Mouse (Mus musculus) CH12.LX (cell line): ENCODE data around the gene Tex10. TPM values are rescaled to one million over a fixed set of nuclear protein-coding genes. Genes with fewer than 3 reads are reported as not detected.

Source experiments
- DNase-seq: peaks from one replicate; pipeline ENCODE4 v3.0.0-alpha.2; 2013; ENCODE audit errors: extremely low read depth
- H3K27ac ChIP-seq: 2 replicates; pipeline ENCODE4 v1.5.1; 2012; ENCODE audit warnings: low read depth, mild to moderate bottlenecking, control low read depth, moderate library complexity; ENCODE audit not compliant: insufficient read depth
- H3K27me3 ChIP-seq: replicated peaks from 2 replicates; pipeline ENCODE3; 2012; ENCODE audit warnings: inconsistent platforms
- H3K36me3 ChIP-seq, 2 experiments: replicated peaks in 1 of 2; 2 replicates each; pipeline versions ENCODE3 to v1.6.1; 2012; ENCODE audit warnings: inconsistent platforms in 1 of 2, low read length in 1 of 2, mild to moderate bottlenecking in 1 of 2, mixed read lengths in 1 of 2, moderate library complexity in 1 of 2; ENCODE audit not compliant: control insufficient read depth in 1 of 2, insufficient read depth in 1 of 2
- H3K4me1 ChIP-seq, 2 experiments: 2 replicates each; pipeline ENCODE4 v1.6.1; 2012; ENCODE audit warnings: inconsistent platforms in 1 of 2, moderate library complexity in 1 of 2; ENCODE audit not compliant: insufficient read depth in 2 of 2, control insufficient read depth in 1 of 2
- H3K4me2 ChIP-seq: 2 replicates; pipeline ENCODE4 v1.6.1; 2012; ENCODE audit warnings: low read depth, mild to moderate bottlenecking, control low read depth; ENCODE audit not compliant: poor library complexity, insufficient read depth, severe bottlenecking
- H3K4me3 ChIP-seq, 3 experiments: fragments of 150-350 bp in 1 of 3; sonication (generic) in 1 of 3; replicated peaks in 1 of 3; 2 replicates each; pipeline versions ENCODE3 to v1.5.1; 2011 to 2012; ENCODE audit warnings: low read depth in 2 of 3, low read length in 2 of 3, mild to moderate bottlenecking in 2 of 3, moderate library complexity in 2 of 3, control low read depth in 1 of 3, improper control_type of control experiment in 1 of 3, inconsistent platforms in 1 of 3, mixed read lengths in 1 of 3; ENCODE audit not compliant: poor library complexity in 1 of 3
- H3K79me2 ChIP-seq: replicated peaks from 2 replicates; pipeline ENCODE4 v1.6.1; 2012; ENCODE audit warnings: mild to moderate bottlenecking, moderate library complexity; ENCODE audit not compliant: control insufficient read depth, poor library complexity, insufficient read depth, severe bottlenecking; ENCODE audit errors: extremely low read depth
- H3K9ac ChIP-seq: 2 replicates; pipeline ENCODE4 v1.6.1; 2012; ENCODE audit warnings: low read depth, mild to moderate bottlenecking, control low read depth, moderate library complexity; ENCODE audit not compliant: insufficient read depth
- H3K9me3 ChIP-seq: replicated peaks from 2 replicates; pipeline ENCODE3; 2012; ENCODE audit warnings: low read length, inconsistent platforms, mixed read lengths
- BHLHE40 ChIP-seq: IDR thresholded peaks from 2 replicates; pipeline ENCODE4 v1.6.1; 2011; ENCODE audit warnings: mild to moderate bottlenecking, low read depth, low read length, improper control_type of control experiment
- CHD1 ChIP-seq: IDR thresholded peaks from 2 replicates; pipeline ENCODE4 v1.6.1; 2012; ENCODE audit warnings: low read depth, low read length, improper control_type of control experiment, inconsistent platforms
- CHD2 ChIP-seq: IDR thresholded peaks from 2 replicates; pipeline ENCODE4 v1.6.1; 2011; ENCODE audit warnings: low read length, improper control_type of control experiment
- CTCF ChIP-seq, 2 experiments: IDR thresholded peaks in 1 of 2; conservative IDR thresholded peaks in 1 of 2; 2 replicates each; pipeline ENCODE4 v1.5.1; 2011 to 2012; ENCODE audit warnings: low read depth in 2 of 2, low read length in 2 of 2, improper control_type of control experiment in 1 of 2, inconsistent platforms in 1 of 2, mild to moderate bottlenecking in 1 of 2, moderate library complexity in 1 of 2
- E2F4 ChIP-seq: IDR thresholded peaks from 2 replicates; pipeline ENCODE4 v1.6.1; 2011; ENCODE audit warnings: low read depth, low read length, improper control_type of control experiment; ENCODE audit not compliant: insufficient replicate concordance
- ELF1 ChIP-seq: IDR thresholded peaks from 2 replicates; pipeline ENCODE4 v1.6.1; 2014; ENCODE audit warnings: low read depth, mild to moderate bottlenecking, inconsistent platforms, low read length, improper control_type of control experiment
- EP300 ChIP-seq: IDR thresholded peaks from 2 replicates; pipeline ENCODE4 v1.6.1; 2011; ENCODE audit warnings: low read length, improper control_type of control experiment
- ETS1 ChIP-seq: conservative IDR thresholded peaks from 2 replicates; pipeline ENCODE4 v1.6.1; 2012; ENCODE audit warnings: low read depth, mild to moderate bottlenecking, inconsistent platforms, low read length, improper control_type of control experiment, moderate library complexity
- GABPA ChIP-seq: IDR thresholded peaks from 2 replicates; pipeline ENCODE4 v1.6.1; 2012; ENCODE audit warnings: low read depth, low read length, improper control_type of control experiment, inconsistent platforms; ENCODE audit not compliant: insufficient replicate concordance
- HCFC1 ChIP-seq: IDR thresholded peaks from 2 replicates; pipeline ENCODE4 v1.6.1; 2012; ENCODE audit warnings: low read depth, mild to moderate bottlenecking, inconsistent platforms, low read length, improper control_type of control experiment
- IRF4 ChIP-seq: IDR thresholded peaks from 2 replicates; pipeline ENCODE4 v1.6.1; 2014; ENCODE audit warnings: low read depth, mild to moderate bottlenecking, inconsistent platforms, low read length, improper control_type of control experiment
- JUN ChIP-seq: IDR thresholded peaks from 2 replicates; pipeline ENCODE4 v1.6.1; 2011; ENCODE audit warnings: low read depth, mild to moderate bottlenecking, low read length, improper control_type of control experiment, moderate library complexity; ENCODE audit not compliant: insufficient read depth
- JUND ChIP-seq: conservative IDR thresholded peaks from 2 replicates; pipeline ENCODE4 v1.6.1; 2011; ENCODE audit warnings: low read depth, low read length, improper control_type of control experiment
- MAFK ChIP-seq: IDR thresholded peaks from 2 replicates; pipeline ENCODE4 v1.6.1; 2011; ENCODE audit warnings: low read length, improper control_type of control experiment; ENCODE audit not compliant: insufficient replicate concordance
- MAX ChIP-seq: IDR thresholded peaks from 2 replicates; pipeline ENCODE4 v1.6.1; 2011; ENCODE audit warnings: low read length, improper control_type of control experiment
- MAZ ChIP-seq: IDR thresholded peaks from 2 replicates; pipeline ENCODE4 v1.6.1; 2012; ENCODE audit warnings: low read depth, mild to moderate bottlenecking, inconsistent platforms, low read length, improper control_type of control experiment, moderate library complexity
- MEF2A ChIP-seq: IDR thresholded peaks from 2 replicates; pipeline ENCODE4 v1.6.1; 2014; ENCODE audit warnings: low read depth, mild to moderate bottlenecking, inconsistent platforms, low read length, improper control_type of control experiment, borderline replicate concordance
- MXI1 ChIP-seq: IDR thresholded peaks from 2 replicates; pipeline ENCODE4 v1.6.1; 2011; ENCODE audit warnings: mild to moderate bottlenecking, low read depth, low read length, improper control_type of control experiment
- MYC ChIP-seq: IDR thresholded peaks from 2 replicates; pipeline ENCODE4 v1.6.1; 2011; ENCODE audit warnings: low read depth, mild to moderate bottlenecking, improper control_type of control experiment, low read length
- NELFE ChIP-seq: IDR thresholded peaks from 2 replicates; pipeline ENCODE4 v1.6.1; 2011; ENCODE audit warnings: low read depth, low read length, improper control_type of control experiment
- NRF1 ChIP-seq: IDR thresholded peaks from 2 replicates; pipeline ENCODE4 v1.6.1; 2014; ENCODE audit warnings: low read depth, mild to moderate bottlenecking, inconsistent platforms, low read length, improper control_type of control experiment, moderate library complexity
- PAX5 ChIP-seq: IDR thresholded peaks from 2 replicates; pipeline ENCODE4 v1.6.1; 2012; ENCODE audit warnings: low read length, inconsistent platforms, mixed read lengths
- POLR2A ChIP-seq: IDR thresholded peaks from 2 replicates; pipeline ENCODE4 v1.6.1; 2011; ENCODE audit warnings: low read depth, mild to moderate bottlenecking, improper control_type of control experiment, low read length
- POLR2AphosphoS2 ChIP-seq: IDR thresholded peaks from 2 replicates; pipeline ENCODE4 v1.6.1; 2011; ENCODE audit warnings: low read depth, low read length, improper control_type of control experiment
- RAD21 ChIP-seq: IDR thresholded peaks from 2 replicates; pipeline ENCODE4 v1.6.1; 2011; ENCODE audit warnings: low read depth, mild to moderate bottlenecking, low read length, improper control_type of control experiment, moderate library complexity
- RCOR1 ChIP-seq: conservative IDR thresholded peaks from 2 replicates; pipeline ENCODE4 v1.6.1; 2012; ENCODE audit warnings: low read depth, mild to moderate bottlenecking, inconsistent platforms, low read length, improper control_type of control experiment
- SIN3A ChIP-seq: IDR thresholded peaks from 2 replicates; pipeline ENCODE4 v1.6.1; 2012; ENCODE audit warnings: low read length, improper control_type of control experiment, inconsistent platforms
- SMC3 ChIP-seq: IDR thresholded peaks from 2 replicates; pipeline ENCODE4 v1.6.1; 2011; ENCODE audit warnings: low read depth, low read length, improper control_type of control experiment
- TBP ChIP-seq: conservative IDR thresholded peaks from 2 replicates; pipeline ENCODE4 v1.6.1; 2011; ENCODE audit warnings: low read depth, low read length, improper control_type of control experiment
- TCF12 ChIP-seq: IDR thresholded peaks from 2 replicates; pipeline ENCODE4 v1.6.1; 2014; ENCODE audit warnings: low read depth, mild to moderate bottlenecking, inconsistent platforms, low read length, improper control_type of control experiment
- UBTF ChIP-seq: IDR thresholded peaks from 2 replicates; pipeline ENCODE4 v1.6.1; 2012; ENCODE audit warnings: low read depth, mild to moderate bottlenecking, inconsistent platforms, low read length, improper control_type of control experiment, moderate library complexity
- USF1 ChIP-seq: IDR thresholded peaks from 2 replicates; pipeline ENCODE4 v1.6.1; 2014; ENCODE audit warnings: low read depth, mild to moderate bottlenecking, inconsistent platforms, low read length, improper control_type of control experiment
- USF2 ChIP-seq: conservative IDR thresholded peaks from 2 replicates; pipeline ENCODE4 v1.6.1; 2011; ENCODE audit warnings: low read depth, low read length, improper control_type of control experiment
- ZC3H11A ChIP-seq: IDR thresholded peaks from 2 replicates; pipeline ENCODE4 v1.6.1; 2012; ENCODE audit warnings: low read depth, mild to moderate bottlenecking, inconsistent platforms, low read length, improper control_type of control experiment
- ZKSCAN1 ChIP-seq: IDR thresholded peaks from 2 replicates; pipeline ENCODE4 v1.6.1; 2012; ENCODE audit warnings: low read depth, inconsistent platforms, low read length, improper control_type of control experiment, borderline replicate concordance
- ZMIZ1 ChIP-seq: IDR thresholded peaks from 2 replicates; pipeline ENCODE4 v1.6.1; 2012; ENCODE audit warnings: low read depth, mild to moderate bottlenecking, inconsistent platforms, low read length, improper control_type of control experiment
- ZNF384 ChIP-seq: IDR thresholded peaks from 2 replicates; pipeline ENCODE4 v1.6.1; 2012; ENCODE audit warnings: low read depth, low read length, improper control_type of control experiment, inconsistent platforms
- dilution Hi-C: fragments of 300-500 bp; cut with MboI; formaldehyde crosslinking; loops from 2 replicates; pipeline ENCODE4 v1.14.3; 2020; ENCODE audit warnings: low sequenced_read_pairs; ENCODE audit not compliant: extremely low pct_unique_long_range_greater_than_20kb, extremely low pct_ligation_motif_present
- in situ Hi-C: fragments of 300-500 bp; cut with MboI; formaldehyde crosslinking; loops from 3 replicates; pipeline ENCODE4 v1.14.3; 2019; ENCODE audit warnings: low sequenced_read_pairs, low pct_ligation_motif_present, low pct_unique_long_range_greater_than_20kb, mixed read lengths
- polyA plus RNA-seq: library from polyadenylated mRNA; unstranded; fragments of >175 nt; gene quantifications from 2 replicates; pipeline ENCODE4 v1.2.1, GENCODE M21; 2012; ENCODE audit warnings: low read depth; ENCODE audit not compliant: insufficient read length
- total RNA-seq, 2 experiments: library from RNA; depleted of rRNA; stranded (reverse); fragments of 300-350 nt in 1 of 2; fragments of >200 nt in 1 of 2; gene quantifications; 2 replicates each; pipeline ENCODE4 v1.2.3; 2012 to 2014

The Tex10 gene
- total RNA-seq (2012; rRNA removed) (34.2 and 40.0 TPM in 2 replicates), total RNA-seq (2014; rRNA removed) (61.9 and 64.6 TPM in 2 replicates), polyA plus RNA-seq (43.2 and 46.3 TPM in 2 replicates)

- Histone ChIP-seq H3K27me3 (no peaks in the 10 kb centered on the region), H3K79me2 (peaks cover 34% of the 10 kb centered on the region), H3K36me3 (peaks cover 7 to 21% of the 10 kb centered on the region in 2 experiments), H3K27ac (no peak within 1 kb of the TSS), H3K4me2 (peak within 1 kb of the TSS; percentile 63), H3K9ac (peak within 1 kb of the TSS; percentile 86), H3K4me3 (peak within 1 kb of the TSS; percentile 80 to 95 (median 89)), H3K9me3 (no peaks in the 10 kb centered on the region), H3K4me1 (peaks cover 0 to 18% of the 10 kb centered on the region in 2 experiments; a peak in 2 of 4 replicates)
- peak; percentile 87 for DNase-seq
- in situ Hi-C loops = no loop called here
- dilution Hi-C loops = no loop called here
- no peak for TF ChIP-seq RAD21
- TF ChIP-seq RCOR1 = peak; percentile 50; the same call in 1 of the 2 replicates
- TF ChIP-seq SIN3A = peak; percentile 84
- peak; percentile 97 for TF ChIP-seq USF1
- peak; percentile 54 for TF ChIP-seq ETS1
- no peak for TF ChIP-seq PAX5
- peak; percentile 63; the same call in 1 of the 2 replicates for TF ChIP-seq IRF4
- no peak for TF ChIP-seq JUND
- no peak for TF ChIP-seq JUN
- TF ChIP-seq GABPA = no peak
- TF ChIP-seq TBP = peak; percentile 71; the same call in 1 of the 2 replicates
- TF ChIP-seq MXI1 = peak; percentile 94
- TF ChIP-seq SMC3 = no peak
- no peak for TF ChIP-seq MAFK
- TF ChIP-seq UBTF = no peak
- peak; percentile 85 for TF ChIP-seq MAZ
- TF ChIP-seq CHD1 = 0 out of 2 replicates have a peak, but pooled peaks have one; percentile 7
- TF ChIP-seq ZMIZ1 = peak; percentile 79
- TF ChIP-seq NELFE = peak; percentile 91
- TF ChIP-seq POLR2A = peak; percentile 84
- peak; percentile 99 for TF ChIP-seq BHLHE40
- peak; percentile 89 for TF ChIP-seq USF2
- TF ChIP-seq TCF12 = peak; percentile 83
- peak; percentile 68; the same call in 1 of the 2 replicates for TF ChIP-seq POLR2AphosphoS2
- TF ChIP-seq NRF1 = peak; percentile 85
- TF ChIP-seq ELF1 = peak; percentile 92
- 0 out of 2 replicates have a peak, but pooled peaks have one; percentile 24 for TF ChIP-seq CHD2
- TF ChIP-seq EP300 = no peak
- no peak for TF ChIP-seq ZC3H11A
- no peak for TF ChIP-seq ZNF384
- TF ChIP-seq CTCF (conservative IDR thresholded peaks at IDR 0.05 in 1 of 2, IDR thresholded peaks at IDR 0.05 in 1 of 2; ENCODE audit: low read depth in 2 of 2, low read length in 2 of 2) = no peak
- TF ChIP-seq HCFC1 = peak; percentile 78
- TF ChIP-seq MYC = peak; percentile 84
- TF ChIP-seq ZKSCAN1 = no peak
- TF ChIP-seq MEF2A = peak; percentile 68; the same call in 1 of the 2 replicates
- TF ChIP-seq MAX = peak; percentile 95
- TF ChIP-seq E2F4 = no peak
These were observed at the start of gene Tex10 for GRCm38 (mm10) chr4:48472792-48473650. Gene Tex10, minus strand, starts transcription at chr4:48473459.
